Mouse (Mus musculus) ES-Bruce4 (cell line): Measurements from ENCODE around the gene Aamp. TPM values are rescaled to one million over a fixed set of nuclear protein-coding genes. Genes with fewer than 3 reads are reported as not detected.

Source experiments
- H3K27ac ChIP-seq: 2 replicates; pipeline ENCODE4 v1.5.1; 2012; ENCODE audit warnings: low read length, inconsistent platforms; ENCODE audit not compliant: insufficient read depth
- H3K27me3 ChIP-seq: 2 replicates; pipeline ENCODE4 v1.6.1; 2012; ENCODE audit warnings: mild to moderate bottlenecking, low read length, inconsistent platforms; ENCODE audit not compliant: control insufficient read depth, poor library complexity, insufficient read depth, severe bottlenecking
- H3K36me3 ChIP-seq: 2 replicates; pipeline ENCODE4 v1.6.1; 2012; ENCODE audit warnings: inconsistent platforms, mild to moderate bottlenecking, low read length, moderate library complexity; ENCODE audit not compliant: control insufficient read depth, poor library complexity, insufficient read depth, severe bottlenecking
- H3K4me1 ChIP-seq: one replicate; pipeline ENCODE4 v1.8.1; 2011; ENCODE audit warnings: low read length; ENCODE audit not compliant: control insufficient read depth, insufficient read depth
- H3K4me3 ChIP-seq: 2 replicates; pipeline ENCODE4 v1.5.1; 2011; ENCODE audit warnings: low read depth, mild to moderate bottlenecking, low read length
- H3K9ac ChIP-seq: 2 replicates; pipeline ENCODE4 v1.6.1; 2012; ENCODE audit warnings: low read depth, mild to moderate bottlenecking, inconsistent platforms; ENCODE audit not compliant: poor library complexity, severe bottlenecking
- H3K9me3 ChIP-seq: replicated peaks from 2 replicates; pipeline ENCODE4 v1.6.1; 2012; ENCODE audit warnings: mild to moderate bottlenecking, low read length, inconsistent platforms; ENCODE audit not compliant: control insufficient read depth, poor library complexity, insufficient read depth, severe bottlenecking
- CTCF ChIP-seq: IDR thresholded peaks from one replicate; pipeline ENCODE4 v1.8.1; 2011; ENCODE audit warnings: low read depth, low read length
- EP300 ChIP-seq: IDR thresholded peaks from 2 replicates; pipeline ENCODE4 v1.6.1; 2011; ENCODE audit warnings: low read depth, low read length; ENCODE audit not compliant: insufficient read depth
- POLR2A ChIP-seq: IDR thresholded peaks from one replicate; pipeline ENCODE4 v1.8.1; 2011; ENCODE audit warnings: low read length; ENCODE audit not compliant: insufficient read depth
- polyA plus RNA-seq: library from polyadenylated mRNA; stranded (reverse); fragments of >200 nt; gene quantifications from 2 replicates; pipeline ENCODE4 v1.2.4, GENCODE M21; 2011; ENCODE audit warnings: low read depth; ENCODE audit not compliant: missing spikeins, insufficient read depth, insufficient read length

Gene Aamp
- polyA plus RNA-seq, 1 experiment: 96.3 TPM

GRCm38 (mm10) chr1:74321396-74321795 is 36.9 kb upstream of the Aamp start:
- Histone ChIP-seq H3K4me3 (no peak overlapping the region), H3K9me3 (no peaks in the 10 kb centered on the region), H3K27me3 (no peaks in the 10 kb centered on the region), H3K27ac (no peak overlapping the region), H3K9ac (no peak overlapping the region), H3K36me3 (no peaks in the 10 kb centered on the region), H3K4me1 (no peaks in the 10 kb centered on the region)
- TF ChIP-seq POLR2A: no peak
- TF ChIP-seq EP300: no peak
- no peak for TF ChIP-seq CTCF

DNA sequence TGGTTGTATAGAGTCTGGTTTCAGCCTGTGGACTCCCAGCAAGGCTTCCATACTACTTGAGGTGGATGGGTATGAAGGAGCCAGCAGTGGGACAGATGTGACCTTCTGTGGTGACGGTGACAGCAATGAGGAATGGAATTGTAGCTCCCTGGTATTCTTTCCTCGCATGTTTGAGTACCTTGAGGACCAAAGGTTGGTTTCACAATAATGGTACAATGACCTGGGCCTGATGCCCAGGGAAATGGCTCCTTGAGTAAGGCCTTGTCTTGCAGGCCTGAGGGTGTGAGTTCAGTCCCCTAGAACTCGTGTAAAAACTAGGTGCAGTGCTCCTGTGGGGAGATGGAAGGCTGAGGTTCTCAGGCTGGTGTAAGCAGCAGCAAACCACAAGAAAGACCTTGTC is 34.2 kb upstream of the Aamp start:
- no peak for TF ChIP-seq EP300
- TF ChIP-seq CTCF: no peak
- no peak for TF ChIP-seq POLR2A
- H3K9ac ChIP-seq: no peak overlapping the region

DNA sequence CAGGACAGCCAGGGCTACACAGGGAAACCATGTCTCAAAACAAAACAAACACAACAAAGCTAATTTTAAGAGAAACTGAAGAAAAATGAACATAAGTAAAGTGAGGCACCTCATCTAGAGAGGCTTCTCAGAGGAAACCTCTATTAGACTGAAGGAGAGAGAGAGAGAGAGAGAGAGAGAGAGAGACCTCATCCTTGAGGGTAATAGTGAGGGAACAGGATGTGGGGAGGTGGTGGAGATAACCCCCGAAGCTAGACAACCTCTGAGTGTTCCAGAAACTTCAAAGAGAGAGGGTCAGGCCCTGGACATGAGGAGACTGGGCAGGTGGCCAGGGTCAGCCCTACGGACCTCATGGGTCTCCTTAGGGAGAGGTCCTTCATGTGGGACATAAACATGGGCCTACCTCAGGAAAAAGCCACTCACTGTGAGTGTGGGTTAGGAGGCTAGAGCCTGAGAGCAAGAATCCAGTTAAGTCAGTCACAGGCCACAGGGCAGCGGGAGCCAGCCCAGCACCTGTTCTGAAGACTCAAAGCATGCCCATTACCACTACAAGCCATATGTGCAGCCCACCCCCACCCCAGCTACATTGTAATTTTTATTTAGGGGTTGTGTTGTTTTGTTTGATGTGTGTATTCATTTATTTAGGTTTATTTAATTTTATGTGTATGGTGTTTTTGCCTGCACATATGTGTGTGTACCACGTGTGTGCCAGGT is 31.7 kb upstream of the Aamp start:
- Histone ChIP-seq H3K27ac (no peak overlapping the region), H3K9me3 (no peaks in the 10 kb centered on the region), H3K4me1 (no peaks in the 10 kb centered on the region), H3K4me3 (no peak overlapping the region), H3K9ac (no peak overlapping the region), H3K27me3 (no peaks in the 10 kb centered on the region), H3K36me3 (no peaks in the 10 kb centered on the region)
- TF ChIP-seq POLR2A (no peak), CTCF (no peak), EP300 (no peak)

More for the DNA sequence above, 34.2 kb upstream of the Aamp start:
- no peaks in the 10 kb centered on the region for H3K36me3 ChIP-seq
- H3K4me1 ChIP-seq: no peaks in the 10 kb centered on the region
- H3K27ac ChIP-seq: no peak overlapping the region
- H3K9me3 ChIP-seq: no peaks in the 10 kb centered on the region
- no peak overlapping the region for H3K4me3 ChIP-seq
- no peaks in the 10 kb centered on the region for H3K27me3 ChIP-seq

DNA sequence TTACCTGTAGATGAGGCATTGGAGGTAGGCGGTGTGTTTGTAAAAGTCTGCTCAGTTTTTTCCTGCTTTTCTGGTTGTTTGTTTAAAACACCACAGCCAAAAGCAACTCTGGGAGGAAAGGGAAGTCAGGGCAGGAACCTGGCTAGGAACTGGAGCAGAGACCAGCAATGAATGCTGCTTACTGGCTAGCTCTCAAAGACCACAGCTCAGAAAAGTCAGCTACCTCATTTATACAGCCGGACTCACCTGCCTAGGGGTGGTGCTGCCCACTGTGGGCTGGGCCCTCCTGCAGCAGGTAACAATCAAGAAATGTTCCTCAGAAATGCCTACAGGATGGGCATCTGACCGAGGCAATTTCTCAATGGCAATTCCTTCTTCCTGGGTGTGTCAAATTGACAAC is 30.3 kb upstream of the Aamp start:
- no peak for TF ChIP-seq EP300
- TF ChIP-seq CTCF: no peak
- no peak for TF ChIP-seq POLR2A
- H3K4me1 ChIP-seq: peaks cover 2% of the 10 kb centered on the region
- H3K9ac ChIP-seq: no peak overlapping the region
- no peaks in the 10 kb centered on the region for H3K36me3 ChIP-seq
- H3K4me3 ChIP-seq: no peak overlapping the region
- no peak overlapping the region for H3K27ac ChIP-seq
- H3K27me3 ChIP-seq: no peaks in the 10 kb centered on the region
- H3K9me3 ChIP-seq: no peaks in the 10 kb centered on the region

GRCm38 (mm10) chr1:74313049-74313692 is 28.6 kb upstream of the Aamp start:
- H3K27ac ChIP-seq: no peak overlapping the region

DNA sequence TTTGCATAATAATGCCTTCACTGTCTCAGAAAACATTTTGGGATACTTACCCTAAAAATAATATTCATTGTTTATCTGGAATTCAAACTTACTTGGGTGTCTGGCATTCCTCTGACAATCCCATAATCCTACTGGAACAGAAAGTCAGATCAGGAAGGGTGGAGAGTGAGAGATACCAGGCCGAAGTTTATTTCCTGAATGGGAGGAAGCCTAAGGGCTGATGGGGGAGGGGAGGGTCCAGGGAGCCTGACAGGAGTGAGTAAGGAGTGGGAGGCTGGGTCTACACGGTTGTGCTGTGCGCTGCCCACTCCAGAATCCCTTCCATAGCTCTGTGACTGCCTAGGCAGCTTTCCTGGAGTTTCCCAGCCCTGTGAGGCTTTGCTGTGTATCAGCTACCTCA is 25.2 kb upstream of the Aamp start:
- no peak overlapping the region for H3K4me3 ChIP-seq
- peaks cover 2% of the 10 kb centered on the region for H3K4me1 ChIP-seq
- peak; percentile 51; the same call in 1 of the 2 replicates for TF ChIP-seq EP300
- TF ChIP-seq CTCF: no peak
- TF ChIP-seq POLR2A: no peak
- no peaks in the 10 kb centered on the region for H3K36me3 ChIP-seq
- no peak overlapping the region for H3K9ac ChIP-seq
- H3K27ac ChIP-seq: peak overlapping the region; percentile 74
- H3K9me3 ChIP-seq: no peaks in the 10 kb centered on the region
- H3K27me3 ChIP-seq: no peaks in the 10 kb centered on the region

More at GRCm38 (mm10) chr1:74313049-74313692, 28.6 kb upstream of the Aamp start:
- Histone ChIP-seq H3K36me3 (no peaks in the 10 kb centered on the region), H3K9me3 (no peaks in the 10 kb centered on the region), H3K9ac (no peak overlapping the region), H3K4me3 (no peak overlapping the region), H3K27me3 (no peaks in the 10 kb centered on the region), H3K4me1 (peaks cover 2% of the 10 kb centered on the region)
- TF ChIP-seq EP300: no peak
- TF ChIP-seq CTCF: no peak
- TF ChIP-seq POLR2A: no peak
